Mouse (Mus musculus): Measurements from ENCODE around the gene Gm45021.

Gm45021 gene

GRCm38 (mm10) chr6:48573280-48573679 lies 16.1 kb upstream of the Gm45021 start:
- peak; percentile 59 to 70 for DNase-seq

- no peak for DNase-seq
Observed at GRCm38 (mm10) chr6:48573981-48574380, 15.4 kb upstream of the Gm45021 start.

- DNase-seq = no peak
Observed at GRCm38 (mm10) chr6:48578736-48579135, 10.7 kb upstream of the Gm45021 start.

GRCm38 (mm10) chr6:48579215-48579648 lies 10.2 kb upstream of the Gm45021 start:
- DNase-seq = no peak

GRCm38 (mm10) chr6:48581257-48581656 lies 8.2 kb upstream of the Gm45021 start:
- no peak for DNase-seq

GRCm38 (mm10) chr6:48582037-48582436 lies 7.4 kb upstream of the Gm45021 start:
- peak in 1 of 2 experiments; percentile 31 for DNase-seq

GRCm38 (mm10) chr6:48591221-48591845 lies 1.9 kb downstream of the Gm45021 start:
- no peak for DNase-seq

GRCm38 (mm10) chr6:48591871-48592270 lies 2.5 kb downstream of the Gm45021 start:
- DNase-seq = no peak

- peak; percentile 96 to 98 for DNase-seq
Observed at GRCm38 (mm10) chr6:48593158-48594042, 4.0 kb downstream of the Gm45021 start, which contains the start of the genes Repin1 and Gm44965. Gene Repin1, plus strand, starts transcription at chr6:48593883. Gene Gm44965, plus strand, starts transcription at chr6:48593941.

- peak; percentile 70 to 83 for DNase-seq
Observed at GRCm38 (mm10) chr6:48594043-48594738, 4.8 kb downstream of the Gm45021 start.

GRCm38 (mm10) chr6:48595278-48595677 lies 5.9 kb downstream of the Gm45021 start:
- DNase-seq = peak in 1 of 2 experiments; percentile 31

- peak in 1 of 2 experiments; percentile 10 for DNase-seq
Observed at GRCm38 (mm10) chr6:48596545-48597232, 7.3 kb downstream of the Gm45021 start.

- no peak for DNase-seq
Observed at GRCm38 (mm10) chr6:48597233-48597625, 7.8 kb downstream of the Gm45021 start.

- DNase-seq = no peak
Observed at GRCm38 (mm10) chr6:48600594-48600993, 11.2 kb downstream of the Gm45021 start.

- DNase-seq = peak; percentile 97 to 98
Observed at GRCm38 (mm10) chr6:48601271-48602079, 12.1 kb downstream of the Gm45021 start, which contains the start of gene Zfp775. Gene Zfp775, plus strand, starts transcription at chr6:48602063.

GRCm38 (mm10) chr6:48602080-48602741 lies 12.8 kb downstream of the Gm45021 start:
- peak; percentile 51 to 66 for DNase-seq

- DNase-seq = no peak
Observed at GRCm38 (mm10) chr6:48608124-48608523, 18.7 kb downstream of the Gm45021 start.

GRCm38 (mm10) chr6:48609512-48609911 lies 20.1 kb downstream of the Gm45021 start:
- DNase-seq = no peak

GRCm38 (mm10) chr6:48610657-48611056 lies 21.2 kb downstream of the Gm45021 start:
- no peak for DNase-seq

- no peak for DNase-seq
Observed at GRCm38 (mm10) chr6:48613464-48613863, 24.1 kb downstream of the Gm45021 start.

GRCm38 (mm10) chr6:48614756-48615155 lies 25.3 kb downstream of the Gm45021 start:
- no peak for DNase-seq

All from kidney, postnatal 4 days (tissue).